Comparison of ENCODE assay signal across 16 mouse cellular contexts in genomic region chr19:14390914-14391313, GRCm38 (mm10).
"Had no signal": no experiment of that assay in that cellular context is flagged by ENCODE, and none has a peak within 500 bp of the region (broad histone marks: within the 10 kb centered on the region; RNA-seq: fewer than 3 reads in every experiment).

No protein-coding gene starts in this region.

- H3K27ac ChIP-seq: liver, embryonic 13.5 days; liver, embryonic 15.5 days; macrophage; midbrain, embryonic 13.5 days; midbrain, embryonic 15.5 days; neural tube, embryonic 12.5 days; stomach, embryonic 15.5 days; stomach, postnatal 0 days had no signal

- ATAC-seq: liver, postnatal 0 days; midbrain, embryonic 13.5 days; midbrain, embryonic 15.5 days had no signal

- DNase-seq: liver, embryonic 13.5 days; liver, postnatal 0 days; lung, adult 2 months; right cerebral cortex, postnatal 14 days; thymus, adult 2 months; thymus, postnatal 25 days; thymus, postnatal 4 days had no signal

- H3K9ac ChIP-seq: liver, embryonic 13.5 days; liver, embryonic 15.5 days; liver, postnatal 0 days; midbrain, embryonic 13.5 days; midbrain, embryonic 15.5 days; neural tube, embryonic 12.5 days; stomach, embryonic 15.5 days had no signal

- H3K4me2 ChIP-seq: liver, embryonic 13.5 days; liver, embryonic 15.5 days; midbrain, embryonic 11.5 days; midbrain, embryonic 13.5 days; midbrain, embryonic 15.5 days; neural tube, embryonic 12.5 days; stomach, embryonic 15.5 days had no signal

- H3K27me3 ChIP-seq: liver, embryonic 13.5 days; liver, embryonic 15.5 days; megakaryocyte, embryonic 14.5 days; midbrain, embryonic 15.5 days; neural tube, embryonic 12.5 days; stomach, embryonic 15.5 days had no signal

- H3K4me1 ChIP-seq: liver, embryonic 13.5 days; liver, embryonic 15.5 days; megakaryocyte, embryonic 14.5 days; midbrain, embryonic 13.5 days; midbrain, embryonic 15.5 days; neural tube, embryonic 12.5 days; stomach, embryonic 15.5 days had no signal

- H3K36me3 ChIP-seq: liver, embryonic 13.5 days; liver, embryonic 15.5 days; midbrain, embryonic 13.5 days; midbrain, embryonic 15.5 days; neural tube, embryonic 12.5 days; stomach, embryonic 15.5 days had no signal

- H3K9me3 ChIP-seq: liver, embryonic 13.5 days; liver, embryonic 15.5 days; midbrain, embryonic 13.5 days; midbrain, embryonic 15.5 days; neural tube, embryonic 12.5 days; stomach, embryonic 15.5 days had no signal

- H3K4me3 ChIP-seq: liver, embryonic 13.5 days; liver, embryonic 15.5 days; megakaryocyte, embryonic 14.5 days; midbrain, embryonic 13.5 days; midbrain, embryonic 15.5 days; neural tube, embryonic 12.5 days; stomach, embryonic 15.5 days had no signal
